Mouse (Mus musculus) bone marrow, adult 2 months (tissue): ENCODE data around the gene Gpank1.

Experiments used
- CTCF ChIP-seq: fragments of 200-500 bp; IDR thresholded peaks from 2 replicates; pipeline ENCODE4 v1.5.1; 2011; ENCODE audit warnings: low read length, control low read depth; ENCODE audit not compliant: control insufficient read depth, insufficient read depth
- POLR2A ChIP-seq: fragments of 200-500 bp; IDR thresholded peaks from 2 replicates; pipeline ENCODE4 v1.6.1; 2011; ENCODE audit warnings: low read depth, mild to moderate bottlenecking, control low read depth, low read length, borderline replicate concordance; ENCODE audit not compliant: control insufficient read depth

DNA sequence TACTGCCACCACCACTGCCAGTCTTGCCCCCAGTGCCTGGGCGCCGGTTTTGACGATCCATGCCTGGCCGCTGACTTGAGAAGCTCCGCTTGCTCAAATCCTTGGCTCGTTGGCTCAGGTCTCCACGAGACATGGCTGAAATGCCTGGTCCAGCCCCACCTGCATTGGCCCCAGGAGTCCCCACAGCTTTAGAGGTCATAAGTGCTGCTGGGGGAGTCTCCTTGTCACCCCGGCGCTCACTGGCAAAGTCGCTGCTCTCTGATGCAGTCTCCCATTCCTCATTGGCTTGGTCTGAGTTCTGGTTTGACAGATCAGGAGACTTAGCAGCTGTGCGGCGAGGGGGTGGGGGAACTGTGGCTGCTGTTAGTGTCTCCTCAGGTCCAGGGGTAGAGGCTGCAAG, 34.2 kb downstream of the Gpank1 start:
- TF ChIP-seq POLR2A: no peak
- TF ChIP-seq CTCF: no peak
